Mouse (Mus musculus): ENCODE data around the gene Trim71. TPM values are rescaled to one million over a fixed set of nuclear protein-coding genes. Genes with fewer than 3 reads are reported as not detected.

The Trim71 gene
- 0.19 TPM for polyA plus RNA-seq (2015; fragmentation: Illumina TruSeq; extraction: RNeasy Lipid Tissue Mini Kit (QIAGEN cat#74804); ENCODE audit: low read depth, low replicate concordance)

DNA sequence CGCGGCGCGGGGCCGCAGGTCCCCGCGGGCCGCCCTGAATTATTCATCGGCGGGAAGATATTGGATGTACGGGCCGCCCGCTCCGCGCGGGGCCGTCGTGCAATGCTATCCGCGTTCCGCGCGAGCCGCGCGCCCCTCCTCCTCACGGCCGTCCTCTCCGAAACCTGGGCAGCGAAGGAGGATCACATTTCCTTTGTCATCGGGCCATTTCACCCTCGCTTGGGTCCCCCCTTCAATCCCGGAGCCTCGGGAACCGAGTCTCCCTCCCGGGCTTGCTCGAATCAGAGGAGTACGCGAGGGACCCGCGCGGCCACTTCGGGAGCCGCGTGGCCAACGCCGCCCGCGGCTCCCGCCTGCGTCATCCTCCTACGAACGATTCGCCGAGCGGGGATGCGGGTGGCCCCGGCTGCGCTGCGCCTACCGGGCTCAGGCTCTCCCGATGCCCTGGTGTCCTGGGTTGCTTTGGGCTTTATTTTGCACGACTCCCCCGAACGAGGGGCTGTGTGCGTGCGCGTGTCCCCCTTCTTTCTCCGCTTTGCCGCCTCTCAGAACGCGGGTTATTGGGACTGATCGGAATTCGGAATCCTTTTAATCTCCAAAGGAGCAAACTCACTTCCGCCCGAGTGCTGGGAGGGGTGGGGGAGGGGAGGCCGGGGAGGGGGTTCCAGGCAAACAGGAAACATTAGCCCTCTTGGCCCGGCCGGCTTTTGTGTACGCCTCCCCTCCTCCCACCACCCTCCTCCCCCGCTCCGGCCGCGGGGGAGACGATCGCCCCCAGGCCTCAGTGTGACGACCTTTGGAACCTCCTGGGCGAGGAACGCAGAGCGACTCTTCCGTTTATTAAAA lies at the start of gene Trim71:
Gene Trim71 (minus strand): TSS at position 609 of the 846 bp plus-strand sequence.

DNA sequence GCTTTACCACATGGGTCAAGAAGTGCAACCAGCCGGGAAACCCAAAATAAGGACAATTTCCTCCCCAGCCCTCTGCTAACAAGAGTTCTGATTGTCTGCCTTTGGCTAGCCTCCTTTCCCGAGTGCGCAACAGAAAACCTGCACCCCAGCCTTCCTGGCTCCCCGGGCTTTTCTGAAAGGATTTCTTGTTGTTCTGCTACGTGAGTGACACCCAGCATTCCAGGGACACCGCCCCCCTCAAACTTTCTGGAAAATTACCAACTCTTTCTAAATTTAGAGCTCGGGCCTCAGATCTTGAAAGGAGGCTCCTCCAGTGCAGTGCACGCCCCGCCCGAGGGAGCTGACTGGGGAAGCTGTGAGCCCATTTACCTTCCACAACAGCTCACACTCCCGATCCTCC lies 48.8 kb downstream of the Trim71 start, which contains the start of gene C130032M10Rik:
Gene C130032M10Rik (plus strand): TSS at position 334 of the 400 bp plus-strand sequence.

DNA sequence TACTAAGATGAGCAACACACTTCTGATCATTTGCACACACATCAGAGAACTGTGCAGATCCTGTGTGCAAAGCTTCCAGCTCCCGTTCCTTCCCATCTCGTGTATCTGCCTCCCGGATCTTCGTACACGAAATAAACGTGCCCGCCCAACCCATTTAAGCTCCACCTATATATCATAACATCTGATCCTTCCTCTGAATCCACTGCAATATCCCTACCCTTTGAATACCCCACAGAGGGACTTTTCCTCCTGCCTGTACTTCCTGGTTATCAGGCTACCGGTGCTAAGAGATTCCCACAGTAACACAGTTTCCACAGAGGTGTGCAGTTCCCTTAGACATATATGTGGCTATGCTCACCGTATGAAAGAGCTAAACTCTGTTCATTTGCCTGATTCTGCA lies 59.4 kb downstream of the Trim71 start, which contains the start of gene Ccr4:
Gene Ccr4 (minus strand): TSS at position 101 of the 400 bp plus-strand sequence.

Other genes starting within 250 kb of the Trim71 start
- not detected for gene Bcl2a1c, start 234.2 kb downstream of the Trim71 start, polyA plus RNA-seq (2015; fragmentation: Illumina TruSeq; extraction: RNeasy Lipid Tissue Mini Kit (QIAGEN cat#74804); ENCODE audit: low read depth, low replicate concordance)
- 7.4 TPM for gene Crtap, start 173.7 kb downstream of the Trim71 start, polyA plus RNA-seq (2015; fragmentation: Illumina TruSeq; extraction: RNeasy Lipid Tissue Mini Kit (QIAGEN cat#74804); ENCODE audit: low read depth, low replicate concordance)
- gene Glb1, start 163.3 kb downstream of the Trim71 start, polyA plus RNA-seq (2015; fragmentation: Illumina TruSeq; extraction: RNeasy Lipid Tissue Mini Kit (QIAGEN cat#74804); ENCODE audit: low read depth, low replicate concordance), result 20.6 TPM
- gene Tmppe, start 163.3 kb downstream of the Trim71 start, polyA plus RNA-seq (2015; fragmentation: Illumina TruSeq; extraction: RNeasy Lipid Tissue Mini Kit (QIAGEN cat#74804); ENCODE audit: low read depth, low replicate concordance), result 5.6 TPM
- not detected for gene Ccr4, start 59.5 kb downstream of the Trim71 start, polyA plus RNA-seq (2015; fragmentation: Illumina TruSeq; extraction: RNeasy Lipid Tissue Mini Kit (QIAGEN cat#74804); ENCODE audit: low read depth, low replicate concordance)
- not detected for gene C130032M10Rik, start 48.7 kb downstream of the Trim71 start, polyA plus RNA-seq (2015; fragmentation: Illumina TruSeq; extraction: RNeasy Lipid Tissue Mini Kit (QIAGEN cat#74804); ENCODE audit: low read depth, low replicate concordance)
- gene Cnot10, start 75.8 kb upstream of the Trim71 start, polyA plus RNA-seq (2015; fragmentation: Illumina TruSeq; extraction: RNeasy Lipid Tissue Mini Kit (QIAGEN cat#74804); ENCODE audit: low read depth, low replicate concordance), result 48.7 TPM
- gene Dync1li1, start 124.4 kb upstream of the Trim71 start, polyA plus RNA-seq (2015; fragmentation: Illumina TruSeq; extraction: RNeasy Lipid Tissue Mini Kit (QIAGEN cat#74804); ENCODE audit: low read depth, low replicate concordance), result 80.3 TPM
- gene Cmtm6, start 166.7 kb upstream of the Trim71 start, polyA plus RNA-seq (2015; fragmentation: Illumina TruSeq; extraction: RNeasy Lipid Tissue Mini Kit (QIAGEN cat#74804); ENCODE audit: low read depth, low replicate concordance), result 20.5 TPM
- 6.4 TPM for gene Cmtm7, start 217.5 kb upstream of the Trim71 start, polyA plus RNA-seq (2015; fragmentation: Illumina TruSeq; extraction: RNeasy Lipid Tissue Mini Kit (QIAGEN cat#74804); ENCODE audit: low read depth, low replicate concordance)